Mouse (Mus musculus) regulatory T cell (primary cell): ENCODE measurements around the gene Ccdc69.
"Not testable (repeated sequence)": the region's sequence is repeated elsewhere in the genome, so short reads cannot be mapped to it uniquely, and the experiment has no call there.

Experiments
- in situ Hi-C: fragments of 300-600 bp; cut with MboI, MseI; formaldehyde crosslinking; loops from one replicate; pipeline ENCODE4 v1.15.1; 2025; ENCODE audit warnings: high pct_unique_total_duplicates

The Ccdc69 gene

GRCm38 (mm10) chr11:55077331-55078231, at the start of gene Ccdc69:
TSS of gene Ccdc69 (minus strand) at chr11:55078131.
- in situ Hi-C loops: no loop called here

- in situ Hi-C loops: no loop called here
Observed at GRCm38 (mm10) chr11:55126663-55127062, 48.7 kb upstream of the Ccdc69 start.

GRCm38 (mm10) chr11:55121430-55121829, 43.5 kb upstream of the Ccdc69 start:
- in situ Hi-C loops: no loop called here

GRCm38 (mm10) chr11:55120821-55121271, 42.9 kb upstream of the Ccdc69 start:
- in situ Hi-C loops: no loop called here

GRCm38 (mm10) chr11:55120279-55120678, 42.3 kb upstream of the Ccdc69 start:
- in situ Hi-C loops: no loop called here

GRCm38 (mm10) chr11:55117031-55117430, 39.1 kb upstream of the Ccdc69 start:
- in situ Hi-C loops: no loop called here

- in situ Hi-C loops: no loop called here
Observed at GRCm38 (mm10) chr11:55116004-55116403, 38.1 kb upstream of the Ccdc69 start.

GRCm38 (mm10) chr11:55114291-55114690, 36.4 kb upstream of the Ccdc69 start:
- in situ Hi-C loops: no loop called here

GRCm38 (mm10) chr11:55113861-55114250, 35.9 kb upstream of the Ccdc69 start:
- in situ Hi-C loops: not testable (repeated sequence)

- in situ Hi-C loops: no loop called here
Observed at GRCm38 (mm10) chr11:55113209-55113860, 35.4 kb upstream of the Ccdc69 start.

GRCm38 (mm10) chr11:55110566-55111169, 32.7 kb upstream of the Ccdc69 start:
- in situ Hi-C loops: no loop called here

GRCm38 (mm10) chr11:55109521-55110300, 31.8 kb upstream of the Ccdc69 start:
- in situ Hi-C loops: no loop called here

GRCm38 (mm10) chr11:55106636-55107035, 28.7 kb upstream of the Ccdc69 start:
- in situ Hi-C loops: no loop called here

GRCm38 (mm10) chr11:55105389-55105788, 27.5 kb upstream of the Ccdc69 start:
- in situ Hi-C loops: no loop called here

GRCm38 (mm10) chr11:55103229-55103628, 25.3 kb upstream of the Ccdc69 start:
- in situ Hi-C loops: no loop called here

GRCm38 (mm10) chr11:55102015-55102414, 24.1 kb upstream of the Ccdc69 start:
- in situ Hi-C loops: no loop called here

GRCm38 (mm10) chr11:55099868-55100267, 21.9 kb upstream of the Ccdc69 start:
- in situ Hi-C loops: no loop called here

GRCm38 (mm10) chr11:55099019-55099771, 21.3 kb upstream of the Ccdc69 start:
- in situ Hi-C loops: no loop called here

- in situ Hi-C loops: no loop called here
Observed at GRCm38 (mm10) chr11:55098189-55098915, 20.4 kb upstream of the Ccdc69 start.
